Mouse (Mus musculus): ENCODE results near the gene Wnt5b. TPM values are rescaled to one million over a fixed set of nuclear protein-coding genes. Genes with fewer than 3 reads are reported as not detected.

Wnt5b gene
- total RNA-seq, 4 experiments from 2014 or later, result 1.9 to 2.1 (median 2.0) TPM

- DNase-seq (ENCODE audit: low spot score in 2 of 2), result peak in 1 of 2 experiments; percentile 60
Measured at GRCm38 (mm10) chr6:119521931-119522391, 22.2 kb downstream of the Wnt5b start.

GRCm38 (mm10) chr6:119521482-119521900, 22.7 kb downstream of the Wnt5b start:
- DNase-seq (ENCODE audit: low spot score in 2 of 2), result peak in 1 of 2 experiments; percentile 77

DNA sequence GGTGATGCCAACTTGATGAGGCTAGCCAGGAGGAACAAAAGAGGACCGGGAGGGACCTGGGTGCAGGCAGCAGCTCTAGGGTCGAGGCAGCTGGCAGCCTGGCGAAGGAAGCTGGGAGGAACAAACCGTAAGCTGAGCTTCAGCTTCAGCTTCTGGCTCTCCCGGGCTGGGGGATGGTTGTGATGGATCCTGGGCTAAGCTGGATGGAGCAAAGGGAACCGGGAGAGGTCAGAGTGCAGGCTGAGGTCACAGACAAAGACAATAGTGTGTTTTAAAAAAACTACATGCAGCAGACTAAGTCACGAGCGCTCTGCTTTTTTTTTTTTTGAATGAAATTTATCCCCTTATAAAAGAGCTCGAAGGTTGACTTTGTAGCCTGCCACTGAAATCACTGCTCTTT, 23.4 kb downstream of the Wnt5b start:
- no peak for DNase-seq (ENCODE audit: low spot score in 2 of 2)

- no peak for DNase-seq (ENCODE audit: low spot score in 2 of 2)
Measured at GRCm38 (mm10) chr6:119514085-119514484, 30.1 kb downstream of the Wnt5b start.

GRCm38 (mm10) chr6:119513452-119513851, 30.7 kb downstream of the Wnt5b start:
- no peak for DNase-seq (ENCODE audit: low spot score in 2 of 2)

- DNase-seq (ENCODE audit: low spot score in 2 of 2), result no peak
Measured at GRCm38 (mm10) chr6:119512701-119513100, 31.4 kb downstream of the Wnt5b start.

GRCm38 (mm10) chr6:119509437-119510037, 34.6 kb downstream of the Wnt5b start:
- DNase-seq (ENCODE audit: low spot score in 2 of 2), result no peak

DNA sequence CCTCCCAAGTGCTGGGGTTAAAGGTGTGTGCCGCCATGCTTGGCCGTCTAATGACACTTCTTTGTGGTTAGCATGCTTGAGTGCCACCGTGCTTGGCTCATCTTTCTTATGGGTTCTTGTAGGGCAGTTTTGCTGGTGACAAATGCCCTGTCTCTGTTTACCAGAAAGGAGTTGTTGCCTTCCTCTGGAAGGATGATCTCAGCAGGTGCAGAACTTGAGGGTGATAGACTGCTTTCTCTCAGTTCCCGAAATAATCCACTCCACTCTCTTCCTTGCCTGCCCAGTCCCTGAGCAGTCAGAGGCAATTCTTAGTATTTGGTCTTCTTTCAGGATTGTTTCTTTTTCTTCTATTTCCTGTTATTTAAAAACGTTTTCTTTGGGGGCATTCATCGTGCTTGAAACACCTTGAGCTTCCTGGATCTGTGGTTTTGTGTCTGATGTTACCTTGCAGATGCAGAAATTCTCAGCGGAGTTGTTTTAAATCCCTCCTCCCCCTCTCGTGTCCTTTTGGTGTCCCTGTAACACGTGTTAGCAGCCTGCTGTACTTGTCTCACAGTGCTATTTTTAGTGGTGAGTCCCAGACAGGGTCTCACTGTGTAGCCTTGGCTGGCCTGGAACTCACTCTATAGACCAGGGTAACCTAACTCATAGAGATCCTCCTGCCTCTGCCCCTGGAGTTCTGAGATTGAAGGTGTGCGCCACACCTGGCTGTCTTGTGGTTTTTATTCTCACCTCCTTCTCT, 35.3 kb downstream of the Wnt5b start:
- no peak for DNase-seq (ENCODE audit: low spot score in 2 of 2)

- DNase-seq (ENCODE audit: low spot score in 2 of 2), result no peak
Measured at GRCm38 (mm10) chr6:119508221-119508620, 35.9 kb downstream of the Wnt5b start.

- DNase-seq (ENCODE audit: low spot score in 2 of 2), result no peak
Measured at GRCm38 (mm10) chr6:119505525-119506225, 38.5 kb downstream of the Wnt5b start.

- DNase-seq (ENCODE audit: low spot score in 2 of 2), result no peak
Measured at GRCm38 (mm10) chr6:119504756-119505155, 39.4 kb downstream of the Wnt5b start.

DNA sequence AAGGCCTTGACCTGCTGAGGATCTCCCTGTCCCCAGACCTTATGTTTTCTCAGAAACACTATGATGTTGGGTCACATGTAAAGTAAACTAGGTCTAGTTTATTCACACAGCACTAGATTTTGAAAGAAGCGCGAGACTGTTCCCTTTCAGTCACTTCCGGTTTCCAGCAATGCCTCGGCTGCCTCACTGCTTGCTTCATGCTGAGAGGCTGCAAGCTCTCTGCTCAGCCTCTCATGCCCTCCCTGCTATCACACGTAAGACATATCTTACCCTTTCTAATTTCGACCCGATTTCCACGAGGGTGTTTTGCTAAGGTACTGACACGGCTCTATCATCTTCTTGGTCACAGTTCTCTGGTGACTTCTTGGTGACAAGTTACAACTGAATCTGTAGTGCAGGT, 42.1 kb downstream of the Wnt5b start:
- no peak for DNase-seq (ENCODE audit: low spot score in 2 of 2)

GRCm38 (mm10) chr6:119500086-119500485, 44.1 kb downstream of the Wnt5b start:
- DNase-seq (ENCODE audit: low spot score in 2 of 2), result no peak

DNA sequence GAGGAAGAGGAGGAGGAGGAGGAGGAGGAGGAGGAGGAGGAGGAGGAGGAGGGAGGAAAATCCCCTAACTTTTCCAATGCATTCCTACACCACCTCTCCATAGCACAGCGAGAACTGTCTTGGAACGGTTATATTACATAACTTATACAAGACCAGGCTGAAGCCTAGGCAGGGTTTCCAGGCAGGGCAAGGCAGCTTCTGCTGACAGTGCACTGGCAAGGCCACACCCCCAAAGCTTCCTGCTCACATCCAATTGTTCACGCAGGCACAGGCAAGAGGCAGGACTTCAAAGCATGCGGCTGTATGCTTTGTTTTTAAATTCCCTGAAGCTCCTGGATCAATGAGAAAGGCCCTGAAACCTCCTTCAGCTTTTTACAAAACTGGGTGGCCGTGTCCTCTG, 44.9 kb downstream of the Wnt5b start:
- no peak for DNase-seq (ENCODE audit: low spot score in 2 of 2)

GRCm38 (mm10) chr6:119492630-119493014, 51.5 kb downstream of the Wnt5b start:
- DNase-seq (ENCODE audit: low spot score in 2 of 2), result no peak

GRCm38 (mm10) chr6:119491997-119492629, 52.0 kb downstream of the Wnt5b start:
- DNase-seq (ENCODE audit: low spot score in 2 of 2), result no peak

DNA sequence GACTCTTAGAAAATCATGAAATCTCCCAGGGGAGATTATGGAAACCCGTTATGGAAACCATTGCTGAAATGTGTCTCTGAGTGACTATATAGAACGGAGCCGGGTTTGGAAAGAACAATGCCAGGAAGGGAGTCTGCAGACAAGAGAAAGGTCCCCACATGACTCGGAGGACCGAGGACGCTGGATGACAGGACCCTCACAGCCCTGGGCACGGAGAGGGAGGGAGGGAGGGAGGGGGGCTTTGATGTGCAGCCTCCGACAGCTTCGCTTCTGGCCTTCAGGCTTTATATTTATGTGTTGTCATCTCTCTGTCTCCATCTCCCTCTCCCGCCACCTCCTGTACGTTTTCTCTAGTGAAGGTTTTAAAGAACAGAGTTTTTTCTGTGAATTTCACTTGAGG, 53.1 kb downstream of the Wnt5b start:
- DNase-seq (ENCODE audit: low spot score in 2 of 2), result no peak

DNA sequence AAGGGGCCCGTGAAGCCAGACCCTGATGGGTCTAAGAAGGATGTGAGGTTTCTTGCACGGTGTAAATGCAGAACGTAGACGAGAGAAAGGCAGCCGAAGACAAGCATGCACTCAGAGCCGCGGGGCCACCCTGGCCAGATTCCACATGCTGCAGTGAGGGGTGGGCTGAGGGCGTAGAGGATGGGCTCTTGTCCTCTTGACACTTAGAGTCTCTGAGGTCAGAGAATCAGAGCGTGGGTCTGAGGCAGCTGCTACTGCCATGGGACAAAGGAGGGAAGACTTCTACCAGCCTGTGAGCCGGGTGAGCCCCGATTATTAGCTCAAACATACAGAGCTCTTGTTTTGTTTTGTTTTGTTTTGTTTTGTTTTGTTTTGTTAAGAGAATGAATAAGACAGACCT, 53.6 kb downstream of the Wnt5b start:
- DNase-seq (ENCODE audit: low spot score in 2 of 2), result no peak

DNA sequence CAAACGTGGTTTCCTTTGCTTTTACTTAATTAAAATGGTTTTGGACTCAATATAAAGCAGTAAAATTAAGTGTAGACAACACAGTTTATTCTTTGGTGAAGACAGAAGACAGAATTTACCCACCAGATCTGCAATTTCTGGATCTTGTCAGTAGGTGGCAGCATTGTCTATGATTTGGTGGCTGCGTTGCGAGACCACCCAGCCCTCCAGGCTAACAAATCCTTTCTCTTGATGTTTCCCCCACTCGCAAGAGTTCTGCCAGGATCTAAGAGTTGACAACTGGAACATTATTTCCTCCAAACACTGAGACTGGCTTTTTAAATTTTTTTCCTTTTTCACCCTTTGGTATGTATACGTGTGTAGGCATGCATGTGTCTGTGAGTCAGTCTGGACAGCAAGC, 54.4 kb downstream of the Wnt5b start:
- no peak for DNase-seq (ENCODE audit: low spot score in 2 of 2)

- no peak for DNase-seq (ENCODE audit: low spot score in 2 of 2)
Measured at GRCm38 (mm10) chr6:119487619-119488018, 56.5 kb downstream of the Wnt5b start.

DNA sequence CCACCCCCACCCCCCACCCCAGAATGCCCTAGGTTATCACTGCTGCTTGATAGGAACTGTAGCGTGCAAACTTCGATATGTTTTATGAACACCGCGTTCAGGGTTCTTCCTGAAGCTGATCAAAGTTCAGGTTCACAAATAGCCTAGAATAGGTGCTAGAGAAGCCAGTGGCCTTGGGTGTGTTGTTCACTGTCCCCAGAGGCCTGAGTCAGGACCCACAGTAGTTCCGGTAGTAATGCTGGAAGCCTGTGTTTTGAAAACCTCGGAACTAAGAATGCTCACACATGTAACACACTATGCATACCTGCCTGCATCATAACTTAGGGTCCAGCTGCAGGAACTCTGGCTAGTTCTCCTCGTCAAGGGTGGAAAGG, 57.1 kb downstream of the Wnt5b start:
- DNase-seq (ENCODE audit: low spot score in 2 of 2), result no peak

Data from left cerebral cortex, adult 8-10 months (tissue).